Mouse (Mus musculus) 3T3-L1 (cell line): ENCODE results near the gene Ccdc88c.

Source experiments
- DNase-seq: peaks from one replicate; pipeline ENCODE4 v3.0.0-alpha.2; 2015; ENCODE audit warnings: low read depth, low spot score

Gene Ccdc88c

GRCm38 (mm10) chr12:100931653-100932052, 97.2 kb downstream of the Ccdc88c start:
- no peak for DNase-seq

- DNase-seq = peak; percentile 16
Observed at GRCm38 (mm10) chr12:100928286-100928685, 100.6 kb downstream of the Ccdc88c start.

GRCm38 (mm10) chr12:100925644-100926619, 102.9 kb downstream of the Ccdc88c start:
- peak; percentile 88 for DNase-seq

DNA sequence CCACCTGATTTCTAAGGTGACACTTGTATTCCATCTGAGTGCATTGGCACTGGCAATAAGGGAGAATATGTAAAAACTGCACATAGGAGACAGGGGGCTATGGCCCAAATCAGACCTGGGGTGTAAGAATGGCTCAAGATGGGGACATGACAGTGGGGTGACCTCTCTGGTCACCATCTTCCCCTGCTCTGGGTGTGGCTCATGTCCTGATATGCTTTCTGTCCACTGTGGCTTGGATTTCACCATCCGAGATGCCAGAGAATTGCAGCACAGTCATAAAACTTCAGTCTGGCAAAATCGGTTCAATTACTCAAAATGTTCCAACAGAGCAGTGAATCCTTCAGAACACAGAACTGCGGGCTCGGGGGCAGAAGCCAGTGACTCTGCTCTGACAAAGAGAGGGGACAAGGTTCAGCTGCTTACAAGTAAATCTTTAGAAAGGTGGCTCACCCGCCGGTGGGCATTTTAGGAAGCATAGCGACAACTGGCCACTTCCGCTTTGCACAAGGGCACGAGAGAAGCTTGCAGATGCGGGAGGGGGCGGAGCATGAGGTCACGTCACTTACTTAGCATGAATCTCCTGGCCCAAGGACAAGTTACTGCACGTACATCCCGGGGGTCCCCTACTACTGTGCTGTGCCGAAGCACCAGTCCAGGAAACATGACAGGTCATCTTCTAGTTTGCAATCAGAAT, 104.1 kb downstream of the Ccdc88c start:
- no peak for DNase-seq

DNA sequence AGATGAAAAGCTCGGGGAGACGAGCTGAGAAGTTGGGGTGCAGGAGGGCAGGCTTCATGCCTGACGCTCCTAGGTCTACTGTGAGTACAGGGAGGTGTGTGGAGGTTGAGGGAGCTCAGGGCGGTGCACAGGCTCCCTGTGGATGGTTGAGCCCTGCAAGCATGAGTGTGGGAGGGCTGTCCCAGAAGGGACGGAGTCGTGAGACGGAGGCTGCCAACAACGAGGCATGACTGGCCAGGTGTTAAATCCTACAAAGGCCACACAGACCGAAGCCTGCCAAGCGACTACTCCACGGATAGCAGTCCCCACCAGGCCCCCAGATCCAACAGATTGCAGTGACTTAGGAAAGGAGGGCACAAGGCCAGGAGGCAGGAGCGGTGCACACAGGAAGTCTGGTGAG, 118.1 kb downstream of the Ccdc88c start:
- no peak for DNase-seq

DNA sequence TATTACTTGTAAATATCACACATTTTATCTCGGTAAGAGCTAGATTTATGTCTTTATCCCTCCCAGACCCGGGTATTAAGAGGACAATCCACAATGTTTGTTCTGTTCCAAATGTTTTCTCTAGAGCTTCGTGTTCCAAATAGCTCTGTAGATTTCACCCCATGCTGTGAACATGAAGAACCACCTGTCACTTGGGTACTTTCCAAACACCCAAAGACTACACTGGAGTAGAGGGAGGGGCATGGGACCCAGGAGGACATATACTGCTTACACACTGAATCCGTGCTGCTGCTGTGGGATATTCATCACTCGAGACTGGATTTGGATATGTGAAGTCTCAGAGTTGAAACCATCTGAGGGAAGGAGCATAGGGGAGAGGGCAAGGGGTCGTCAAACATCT, 119.1 kb downstream of the Ccdc88c start:
- DNase-seq = no peak

DNA sequence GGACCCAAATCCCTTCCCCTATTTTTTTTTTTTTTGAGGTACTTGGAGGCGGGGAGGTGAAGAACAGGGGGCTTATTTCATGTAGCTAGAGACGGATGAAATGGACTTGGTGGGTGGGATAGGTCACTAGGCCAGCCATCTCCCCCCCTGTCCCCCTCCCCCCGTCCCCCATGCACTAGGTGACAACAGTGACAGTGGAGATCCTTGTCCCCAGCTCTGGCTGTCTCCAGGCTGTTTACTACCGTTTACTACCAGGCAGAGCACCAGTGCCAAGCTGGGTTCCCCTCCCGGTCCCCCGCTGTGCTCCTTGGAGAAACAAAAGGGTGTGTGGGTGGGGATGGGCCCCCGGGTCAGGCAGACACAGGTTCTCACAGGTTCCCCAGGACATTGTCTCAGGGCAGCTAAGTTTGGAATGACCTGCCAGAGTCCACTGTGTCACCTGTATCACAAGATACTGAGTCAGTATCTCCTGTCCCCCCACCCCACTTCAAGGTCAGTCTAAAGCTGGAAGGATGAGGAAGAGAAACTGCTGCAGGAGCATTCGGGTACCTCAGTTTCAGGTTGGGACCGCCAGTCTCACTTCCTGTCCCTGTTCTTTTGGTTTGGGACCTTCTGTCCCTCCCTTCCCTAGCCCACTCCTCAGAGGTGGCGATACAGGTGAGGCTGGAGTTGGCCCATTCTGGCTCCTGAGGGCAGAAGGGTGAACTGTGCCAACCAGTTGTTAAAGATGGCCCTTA, 120.4 kb downstream of the Ccdc88c start:
- no peak for DNase-seq

DNA sequence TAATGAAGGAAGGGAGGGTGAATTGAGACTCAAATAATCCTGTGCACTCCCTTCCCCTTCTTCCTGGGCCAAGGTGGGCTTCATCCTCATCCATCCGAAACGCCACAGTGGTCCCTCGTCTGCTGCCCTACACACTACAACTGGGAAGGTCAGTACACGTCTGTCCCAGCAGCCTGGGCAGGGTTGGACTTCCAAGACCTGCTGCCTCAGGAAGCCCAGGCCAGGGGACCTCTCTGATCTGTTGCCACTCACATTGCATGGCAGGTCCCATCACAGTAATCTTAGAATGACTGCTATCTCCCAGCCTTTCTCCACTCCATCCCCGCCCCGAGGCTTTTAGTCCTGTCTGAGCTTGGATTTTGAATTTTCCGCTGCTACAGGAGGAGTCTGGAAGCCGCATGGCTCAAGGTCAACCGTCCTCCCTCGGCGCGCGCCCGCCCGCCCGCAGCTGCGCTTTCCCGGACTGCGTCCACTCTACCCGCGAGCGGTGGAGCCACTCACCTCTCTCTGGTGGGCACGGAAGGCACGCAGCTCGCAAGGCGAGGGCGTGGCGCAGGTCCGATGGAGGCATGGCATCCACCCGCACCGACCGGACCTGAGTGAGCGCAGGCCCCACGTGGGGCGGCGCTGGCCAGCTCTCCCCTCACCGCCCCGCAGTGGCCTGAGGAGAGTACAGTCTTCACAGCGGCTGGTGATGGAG, 121.1 kb downstream of the Ccdc88c start, which contains the start of gene Gpr68:
Gene Gpr68 (minus strand): TSS at position 601 of the 700 bp plus-strand sequence.
- DNase-seq = no peak

DNA sequence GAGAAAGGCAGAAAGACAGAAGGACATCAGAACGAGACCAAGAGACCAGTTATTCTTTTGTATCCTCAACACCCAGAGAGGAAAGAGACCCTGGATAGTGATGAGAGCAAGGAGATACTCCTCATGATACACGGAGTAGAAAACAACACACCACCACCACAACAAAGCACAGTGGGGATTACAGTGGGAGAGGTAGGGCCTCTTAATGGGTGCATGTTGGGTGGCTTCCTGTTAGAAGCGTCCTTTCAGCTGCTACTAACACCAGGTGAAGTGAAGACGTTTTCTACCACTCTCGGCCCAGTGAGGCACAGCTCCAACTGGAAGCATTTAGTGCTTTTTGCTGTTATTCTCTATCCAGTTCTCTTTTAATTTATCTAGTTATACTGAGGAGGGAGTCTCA, 122.0 kb downstream of the Ccdc88c start:
- no peak for DNase-seq

- no peak for DNase-seq
Observed at GRCm38 (mm10) chr12:100903761-100904160, 125.1 kb downstream of the Ccdc88c start.

- DNase-seq = no peak
Observed at GRCm38 (mm10) chr12:100901386-100901785, 127.5 kb downstream of the Ccdc88c start.

DNA sequence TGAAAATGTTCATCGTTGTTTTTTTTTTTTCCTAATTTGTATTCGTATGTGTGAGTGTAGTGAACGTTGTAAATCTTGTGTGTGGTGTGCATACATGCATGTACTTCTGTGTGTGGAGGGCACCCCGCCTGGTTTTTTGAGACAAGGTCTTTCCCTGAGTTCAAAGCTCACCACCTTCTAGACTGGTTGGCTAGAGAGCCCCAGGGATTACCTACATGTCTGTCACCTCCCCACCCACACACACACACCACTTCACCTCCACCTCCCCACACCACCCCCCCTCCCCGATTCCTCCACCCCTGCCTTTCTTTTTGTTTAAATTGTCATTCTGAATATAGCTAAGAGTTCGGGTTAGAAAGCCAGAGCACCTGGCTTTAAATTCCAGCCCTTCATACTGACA, 128.0 kb downstream of the Ccdc88c start:
- DNase-seq = no peak

DNA sequence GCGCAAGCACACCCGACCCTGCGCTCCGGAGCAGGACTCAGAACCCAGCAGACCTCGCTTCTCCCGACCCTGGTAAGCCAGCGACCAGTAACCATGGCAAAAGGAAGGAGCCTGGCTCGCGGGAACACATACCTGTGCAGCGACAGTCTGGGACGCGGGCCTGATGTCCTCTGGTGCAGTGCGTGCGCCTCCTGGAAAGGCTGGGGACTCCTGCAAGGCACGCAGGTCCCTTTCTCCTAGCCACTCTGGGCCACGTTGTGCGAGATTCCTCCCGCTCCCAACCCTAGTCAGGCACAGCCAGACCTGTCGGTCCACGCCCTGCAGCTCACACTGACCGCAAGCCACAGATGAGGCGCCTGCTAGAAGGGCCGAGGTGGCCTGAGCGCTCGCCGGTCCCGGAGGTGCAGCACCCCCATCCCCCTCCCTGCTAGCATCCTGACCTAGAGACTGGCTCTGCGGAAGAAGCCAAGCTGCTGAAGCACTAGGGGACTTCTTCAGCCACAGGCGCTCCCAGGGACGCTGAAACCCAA, 129.7 kb downstream of the Ccdc88c start:
- DNase-seq = no peak

GRCm38 (mm10) chr12:100897736-100898650, 130.9 kb downstream of the Ccdc88c start:
- no peak for DNase-seq

DNA sequence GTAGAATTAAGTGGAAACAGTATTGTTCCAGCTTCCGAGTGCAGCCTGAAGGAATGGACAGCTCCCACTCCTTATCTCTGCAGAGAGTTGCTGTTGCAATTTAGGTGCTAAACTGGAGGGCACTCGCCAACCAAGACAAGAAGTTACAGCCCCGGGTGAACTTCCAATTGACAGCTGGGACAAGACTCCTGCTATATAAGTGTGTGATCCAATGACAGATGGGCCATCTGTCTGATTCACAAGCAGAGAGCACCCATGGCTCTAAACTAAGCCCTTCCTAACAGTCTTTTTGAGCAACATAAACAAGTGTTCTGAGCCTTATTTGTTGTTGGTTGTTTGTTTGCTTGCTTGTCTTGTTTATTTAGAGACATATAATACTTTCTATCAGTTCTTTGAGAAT, 132.2 kb downstream of the Ccdc88c start:
- DNase-seq = no peak

GRCm38 (mm10) chr12:100895504-100895903, 133.4 kb downstream of the Ccdc88c start:
- no peak for DNase-seq

DNA sequence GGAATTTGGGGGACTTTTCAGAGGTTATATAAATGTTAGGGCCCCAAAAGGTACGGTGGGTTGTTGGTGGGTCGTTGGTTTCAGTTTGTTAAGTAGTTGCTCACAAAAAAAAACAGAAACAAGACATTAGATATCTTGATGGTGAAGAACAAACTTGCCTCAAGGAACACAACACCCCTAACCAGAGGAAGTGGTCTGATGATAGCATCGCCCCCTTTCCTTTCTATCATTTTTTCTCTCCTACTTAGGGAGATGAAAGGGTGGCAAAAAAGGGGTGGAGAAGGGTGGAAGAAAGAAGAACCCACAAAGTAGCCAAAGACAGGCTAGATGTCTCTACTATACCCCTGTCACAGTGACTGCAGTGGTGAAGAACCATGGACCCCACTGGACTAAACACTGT, 138.3 kb downstream of the Ccdc88c start:
- DNase-seq = no peak

DNA sequence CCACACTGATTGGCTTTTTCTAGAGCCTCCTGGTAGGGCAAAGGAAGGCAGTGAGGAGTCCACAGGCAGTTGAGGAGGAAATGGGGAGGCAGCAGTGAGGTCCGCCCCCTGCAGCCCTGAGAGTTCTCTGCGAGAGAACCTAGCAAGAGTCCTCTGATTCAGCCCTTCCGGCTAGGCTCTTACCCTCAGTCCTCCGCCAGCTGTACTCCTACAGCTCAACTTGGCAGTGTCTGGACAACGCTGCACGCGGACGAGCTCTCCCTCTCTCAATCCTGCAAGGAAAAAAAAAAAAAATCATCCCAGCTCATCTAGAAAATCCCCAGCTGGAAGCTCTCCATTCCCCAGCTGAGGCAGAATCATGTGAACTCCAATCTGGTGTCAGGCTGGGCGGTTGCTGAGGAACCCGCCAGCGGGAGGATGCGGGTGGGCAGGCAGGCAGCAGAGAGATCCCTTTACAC, 141.0 kb downstream of the Ccdc88c start:
- DNase-seq = peak; percentile 6

GRCm38 (mm10) chr12:100886877-100887276, 142.0 kb downstream of the Ccdc88c start:
- no peak for DNase-seq

- DNase-seq = no peak
Observed at GRCm38 (mm10) chr12:100885585-100885984, 143.3 kb downstream of the Ccdc88c start.
